Mouse (Mus musculus): ENCODE results near the gene Spsb4. TPM values are rescaled to one million over a fixed set of nuclear protein-coding genes. Genes with fewer than 3 reads are reported as not detected.
A peak's percentile ranks its signal among the peaks of the same experiment; 100 is the strongest.

The Spsb4 gene
- polyA plus RNA-seq (2012; rRNA removed): 0.24 and 0.56 TPM in 2 replicates

GRCm38 (mm10) chr9:97018677-97019147 lies at the start of gene Spsb4:
TSS of gene Spsb4 (minus strand) at chr9:97018843.
- under 1% methylated on average over 46 of the region's 47 CpGs for WGBS
- H3K27ac ChIP-seq (ENCODE audit: insufficient read depth, low read depth, low read length): no peak within 1 kb of the TSS
- TF ChIP-seq CTCF (IDR thresholded peaks at IDR 0.05; ENCODE audit: extremely low read depth, insufficient read length, insufficient replicate concordance, low read depth, low read length): no peak; the same call in 1 of the 2 replicates
- TF ChIP-seq POLR2A (IDR thresholded peaks at IDR 0.05; ENCODE audit: low read depth, low read length): no peak

GRCm38 (mm10) chr9:97067761-97068160 lies 49.1 kb upstream of the Spsb4 start:
- Histone ChIP-seq H3K4me3 (ENCODE audit: low read depth, low read length) (no peak overlapping the region), H3K27me3 (ENCODE audit: control insufficient read depth, insufficient read depth, low read length) (no peaks in the 10 kb centered on the region), H3K36me3 (ENCODE audit: control insufficient read depth, insufficient read depth, low read length) (peaks cover 11% of the 10 kb centered on the region), H3K4me1 (ENCODE audit: control insufficient read depth, insufficient read depth, insufficient read length, low read length) (no peaks in the 10 kb centered on the region), H3K27ac (ENCODE audit: insufficient read depth, low read depth, low read length) (no peak overlapping the region)
- TF ChIP-seq CTCF (IDR thresholded peaks at IDR 0.05; ENCODE audit: extremely low read depth, insufficient read length, insufficient replicate concordance, low read depth, low read length) (no peak), POLR2A (IDR thresholded peaks at IDR 0.05; ENCODE audit: low read depth, low read length) (no peak)
- WGBS: 93% methylated on average over 6 of the region's 6 CpGs

More at GRCm38 (mm10) chr9:97018677-97019147, at the start of gene Spsb4:
- Histone ChIP-seq H3K4me1 (ENCODE audit: control insufficient read depth, insufficient read depth, insufficient read length, low read length) (peaks cover 8% of the 10 kb centered on the region), H3K36me3 (ENCODE audit: control insufficient read depth, insufficient read depth, low read length) (no peaks in the 10 kb centered on the region), H3K4me3 (ENCODE audit: low read depth, low read length) (peak within 1 kb of the TSS; percentile 57), H3K27me3 (ENCODE audit: control insufficient read depth, insufficient read depth, low read length) (peaks cover 27% of the 10 kb centered on the region)

- no peak overlapping the region for H3K27ac ChIP-seq (ENCODE audit: insufficient read depth, low read depth, low read length)
- 83% methylated on average over 4 of the region's 4 CpGs for WGBS
- H3K36me3 ChIP-seq (ENCODE audit: control insufficient read depth, insufficient read depth, low read length): peaks cover 11% of the 10 kb centered on the region
- no peak for TF ChIP-seq POLR2A (IDR thresholded peaks at IDR 0.05; ENCODE audit: low read depth, low read length)
- TF ChIP-seq CTCF (IDR thresholded peaks at IDR 0.05; ENCODE audit: extremely low read depth, insufficient read length, insufficient replicate concordance, low read depth, low read length): no peak
- no peaks in the 10 kb centered on the region for H3K4me1 ChIP-seq (ENCODE audit: control insufficient read depth, insufficient read depth, insufficient read length, low read length)
- no peaks in the 10 kb centered on the region for H3K27me3 ChIP-seq (ENCODE audit: control insufficient read depth, insufficient read depth, low read length)
- no peak overlapping the region for H3K4me3 ChIP-seq (ENCODE audit: low read depth, low read length)
Observed at GRCm38 (mm10) chr9:97065885-97066284, 47.2 kb upstream of the Spsb4 start.

GRCm38 (mm10) chr9:97065216-97065615 lies 46.6 kb upstream of the Spsb4 start:
- H3K4me3 ChIP-seq (ENCODE audit: low read depth, low read length): no peak overlapping the region
- 62% methylated on average over 5 of the region's 5 CpGs for WGBS
- no peaks in the 10 kb centered on the region for H3K27me3 ChIP-seq (ENCODE audit: control insufficient read depth, insufficient read depth, low read length)
- H3K27ac ChIP-seq (ENCODE audit: insufficient read depth, low read depth, low read length): no peak overlapping the region
- TF ChIP-seq POLR2A (IDR thresholded peaks at IDR 0.05; ENCODE audit: low read depth, low read length) (no peak), CTCF (IDR thresholded peaks at IDR 0.05; ENCODE audit: extremely low read depth, insufficient read length, insufficient replicate concordance, low read depth, low read length) (no peak)
- H3K36me3 ChIP-seq (ENCODE audit: control insufficient read depth, insufficient read depth, low read length): peaks cover 11% of the 10 kb centered on the region
- no peaks in the 10 kb centered on the region for H3K4me1 ChIP-seq (ENCODE audit: control insufficient read depth, insufficient read depth, insufficient read length, low read length)

- Histone ChIP-seq H3K4me3 (ENCODE audit: low read depth, low read length) (no peak overlapping the region), H3K27ac (ENCODE audit: insufficient read depth, low read depth, low read length) (no peak overlapping the region), H3K4me1 (ENCODE audit: control insufficient read depth, insufficient read depth, insufficient read length, low read length) (no peaks in the 10 kb centered on the region), H3K36me3 (ENCODE audit: control insufficient read depth, insufficient read depth, low read length) (peaks cover 4% of the 10 kb centered on the region), H3K27me3 (ENCODE audit: control insufficient read depth, insufficient read depth, low read length) (no peaks in the 10 kb centered on the region)
- WGBS: 98% methylated on average over 1 of the region's 1 CpGs
- TF ChIP-seq POLR2A (IDR thresholded peaks at IDR 0.05; ENCODE audit: low read depth, low read length) (no peak), CTCF (IDR thresholded peaks at IDR 0.05; ENCODE audit: extremely low read depth, insufficient read length, insufficient replicate concordance, low read depth, low read length) (no peak)
Observed at GRCm38 (mm10) chr9:97064161-97064560, 45.5 kb upstream of the Spsb4 start.

GRCm38 (mm10) chr9:97061696-97062095 lies 43.1 kb upstream of the Spsb4 start:
- Histone ChIP-seq H3K27me3 (ENCODE audit: control insufficient read depth, insufficient read depth, low read length) (no peaks in the 10 kb centered on the region), H3K27ac (ENCODE audit: insufficient read depth, low read depth, low read length) (no peak overlapping the region), H3K4me3 (ENCODE audit: low read depth, low read length) (no peak overlapping the region), H3K4me1 (ENCODE audit: control insufficient read depth, insufficient read depth, insufficient read length, low read length) (no peaks in the 10 kb centered on the region), H3K36me3 (ENCODE audit: control insufficient read depth, insufficient read depth, low read length) (no peaks in the 10 kb centered on the region)
- TF ChIP-seq POLR2A (IDR thresholded peaks at IDR 0.05; ENCODE audit: low read depth, low read length) (no peak), CTCF (IDR thresholded peaks at IDR 0.05; ENCODE audit: extremely low read depth, insufficient read length, insufficient replicate concordance, low read depth, low read length) (no peak)
- WGBS: 86% methylated on average over 9 of the region's 9 CpGs

GRCm38 (mm10) chr9:97056541-97057338 lies 38.1 kb upstream of the Spsb4 start:
- Histone ChIP-seq H3K36me3 (ENCODE audit: control insufficient read depth, insufficient read depth, low read length) (no peaks in the 10 kb centered on the region), H3K27ac (ENCODE audit: insufficient read depth, low read depth, low read length) (no peak overlapping the region), H3K4me3 (ENCODE audit: low read depth, low read length) (peak overlapping the region; percentile 14), H3K27me3 (ENCODE audit: control insufficient read depth, insufficient read depth, low read length) (no peaks in the 10 kb centered on the region), H3K4me1 (ENCODE audit: control insufficient read depth, insufficient read depth, insufficient read length, low read length) (no peaks in the 10 kb centered on the region)
- no peak for TF ChIP-seq POLR2A (IDR thresholded peaks at IDR 0.05; ENCODE audit: low read depth, low read length)
- WGBS: 43% methylated on average over 18 of the region's 18 CpGs

Data from small intestine, adult 2 months (tissue).